Mouse (Mus musculus) cortical plate, adult 2 months (tissue): Measurements from ENCODE around the gene Aggf1.

Experiments
- CTCF ChIP-seq: fragments of 200-500 bp; IDR thresholded peaks from 2 replicates; pipeline ENCODE4 v1.5.1; 2011; ENCODE audit warnings: mild to moderate bottlenecking, control low read depth, low read length; ENCODE audit not compliant: insufficient read depth; ENCODE audit errors: extremely low read depth
- POLR2A ChIP-seq: fragments of 200-500 bp; IDR thresholded peaks from 2 replicates; pipeline ENCODE4 v1.6.1; 2011; ENCODE audit warnings: mild to moderate bottlenecking, low read length, control low read depth; ENCODE audit not compliant: insufficient read depth; ENCODE audit errors: extremely low read depth

DNA sequence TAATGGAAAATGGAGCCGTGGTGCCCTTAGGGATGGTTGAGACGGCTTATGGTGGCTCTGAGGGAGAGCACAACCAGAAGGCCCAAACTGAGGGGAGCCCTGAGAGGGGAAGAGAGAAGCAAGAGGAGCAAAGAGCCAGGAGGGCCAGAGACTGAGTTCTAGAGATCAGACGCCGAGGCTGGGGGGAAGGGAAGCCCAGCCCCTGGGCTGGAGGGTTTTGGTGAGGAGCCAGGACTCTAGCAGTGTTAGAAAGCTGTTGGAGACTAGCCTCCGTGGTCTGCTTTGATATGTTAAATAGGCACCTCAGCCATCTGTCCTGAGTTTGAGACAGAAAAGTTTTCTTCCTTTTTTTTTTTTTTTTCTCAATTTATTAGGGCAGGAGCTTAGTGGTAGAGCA lies 47.8 kb downstream of the Aggf1 start:
- TF ChIP-seq POLR2A (no peak), CTCF (no peak)
